Mouse (Mus musculus) CD4-positive helper T cell, adult 2 months (primary cell): Measurements from ENCODE around the gene Sepsecs.
"Not testable (repeated sequence)": the region's sequence is repeated elsewhere in the genome, so short reads cannot be mapped to it uniquely, and the experiment has no call there.

Experiments
- DNase-seq: peaks from one replicate; pipeline ENCODE4 v3.0.0-alpha.2; 2012; ENCODE audit warnings: low read depth, missing footprints, low spot score

Gene Sepsecs

GRCm38 (mm10) chr5:52669426-52670191 is at the start of gene Sepsecs:
Sepsecs (minus strand) TSS chr5:52669708.
- peak; percentile 90 for DNase-seq

DNA sequence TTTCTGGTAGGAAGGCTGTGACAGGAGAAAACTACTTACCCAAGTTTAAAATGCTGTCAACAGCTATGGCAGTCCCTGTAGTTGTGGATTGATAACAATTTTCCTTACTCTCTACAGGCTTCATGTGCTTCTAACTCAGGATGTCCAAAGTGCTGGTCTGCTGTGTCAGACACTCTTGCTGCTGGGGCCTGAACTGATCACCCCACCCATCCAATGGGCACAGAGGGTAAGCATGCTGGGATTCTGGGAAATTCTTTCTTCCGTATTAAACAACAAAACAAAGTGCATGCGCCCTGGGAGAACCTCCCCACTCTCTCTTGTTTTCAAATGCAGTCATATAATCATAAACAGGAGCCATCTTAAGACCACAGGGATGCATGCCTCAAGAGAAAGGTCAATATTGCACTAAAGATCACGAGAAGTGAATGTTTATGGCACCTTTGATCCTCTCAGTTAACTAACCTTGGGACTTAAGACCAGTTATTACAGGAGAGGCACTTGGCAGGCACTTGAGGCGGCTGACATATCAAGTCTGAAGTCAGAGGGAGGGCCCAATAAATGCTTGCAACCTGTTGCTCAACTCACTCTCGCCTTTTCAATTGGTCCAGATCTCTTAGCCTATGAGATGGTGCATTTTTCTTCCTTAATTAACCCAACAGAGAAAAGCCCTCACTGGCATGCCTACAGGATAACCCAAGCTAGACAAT is 47.4 kb upstream of the Sepsecs start:
- no peak for DNase-seq

DNA sequence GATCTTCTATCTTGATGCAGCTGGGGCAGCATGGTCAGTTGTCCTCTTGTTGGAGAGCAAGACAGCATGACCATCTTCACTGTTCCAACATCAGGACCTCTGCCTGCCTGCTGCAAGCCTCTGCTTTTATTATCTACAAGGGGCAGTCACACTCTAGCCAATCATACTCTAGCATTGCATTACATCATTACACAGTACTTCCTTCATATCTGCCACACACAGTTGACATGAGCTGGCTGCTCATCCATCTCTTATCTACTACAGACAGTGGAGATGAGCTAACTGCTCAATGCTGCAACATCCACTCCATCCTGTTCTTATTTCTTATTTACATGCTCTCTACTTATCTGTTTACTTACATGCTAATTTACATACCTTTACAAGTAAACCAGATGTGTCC is 43.2 kb upstream of the Sepsecs start:
- DNase-seq, result no peak

DNA sequence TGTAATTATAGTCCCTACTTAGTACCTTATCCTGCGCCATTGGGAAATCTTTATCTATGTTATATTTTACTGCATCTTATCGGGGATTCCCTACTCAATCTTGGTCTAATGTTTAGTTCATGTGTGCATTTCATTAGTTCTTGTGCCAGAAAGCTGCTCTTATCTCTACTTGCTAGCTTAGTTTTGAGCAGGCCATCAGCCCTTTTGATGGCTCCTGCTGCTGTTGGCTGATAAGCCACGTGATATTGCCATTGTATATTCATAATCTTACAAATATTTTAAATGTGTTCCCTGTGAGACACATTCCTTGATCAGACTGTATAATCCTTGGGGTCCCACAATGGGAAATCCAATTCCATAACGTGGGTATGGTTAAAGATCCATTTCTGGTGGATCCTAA is 35.1 kb upstream of the Sepsecs start:
- DNase-seq, result no peak

DNA sequence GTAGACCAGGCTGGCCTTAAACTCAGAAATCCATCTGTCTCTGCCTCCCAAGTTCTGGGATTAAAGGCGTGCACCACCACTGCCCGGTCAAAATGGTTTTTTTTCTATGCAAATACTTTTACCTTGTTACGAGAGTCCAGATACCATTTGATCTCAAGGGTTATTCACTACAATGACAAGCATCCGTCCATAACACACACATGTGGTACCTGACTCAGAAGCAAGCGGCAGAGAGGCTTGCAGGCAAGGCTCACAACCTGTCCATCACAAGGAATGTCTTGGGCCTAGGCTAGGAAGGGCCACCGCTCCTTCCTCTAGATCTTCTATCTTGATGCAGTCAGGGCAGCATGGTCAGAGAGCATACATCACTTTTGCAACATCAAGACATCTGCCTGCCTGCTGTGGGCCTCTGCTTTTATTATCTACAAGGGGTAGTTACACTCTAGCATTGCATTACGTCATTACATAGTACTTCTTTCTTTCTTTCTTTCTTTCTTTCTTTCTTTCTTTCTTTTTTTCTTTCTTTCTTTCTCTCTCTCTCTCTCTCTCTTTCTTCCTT is 28.5 kb upstream of the Sepsecs start:
- not testable (repeated sequence) for DNase-seq

DNA sequence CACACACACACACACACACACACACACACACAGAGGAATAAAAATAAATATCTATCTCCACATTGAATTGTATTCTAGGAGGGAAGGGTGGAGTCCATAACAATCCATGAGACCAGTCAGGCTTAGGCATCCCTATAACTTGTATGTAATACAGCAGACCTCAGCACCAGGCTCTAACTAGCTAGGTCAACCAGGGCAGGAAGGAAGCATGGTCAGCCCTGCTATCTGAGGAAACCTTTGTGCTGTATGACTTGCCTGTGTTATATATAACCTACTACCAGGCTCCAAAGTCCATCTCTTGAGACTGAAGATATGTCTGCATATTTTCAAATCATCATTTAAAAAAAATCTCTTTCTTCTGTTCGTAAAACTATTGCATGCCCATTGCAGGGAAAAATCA is 27.8 kb upstream of the Sepsecs start:
- DNase-seq, result no peak

DNA sequence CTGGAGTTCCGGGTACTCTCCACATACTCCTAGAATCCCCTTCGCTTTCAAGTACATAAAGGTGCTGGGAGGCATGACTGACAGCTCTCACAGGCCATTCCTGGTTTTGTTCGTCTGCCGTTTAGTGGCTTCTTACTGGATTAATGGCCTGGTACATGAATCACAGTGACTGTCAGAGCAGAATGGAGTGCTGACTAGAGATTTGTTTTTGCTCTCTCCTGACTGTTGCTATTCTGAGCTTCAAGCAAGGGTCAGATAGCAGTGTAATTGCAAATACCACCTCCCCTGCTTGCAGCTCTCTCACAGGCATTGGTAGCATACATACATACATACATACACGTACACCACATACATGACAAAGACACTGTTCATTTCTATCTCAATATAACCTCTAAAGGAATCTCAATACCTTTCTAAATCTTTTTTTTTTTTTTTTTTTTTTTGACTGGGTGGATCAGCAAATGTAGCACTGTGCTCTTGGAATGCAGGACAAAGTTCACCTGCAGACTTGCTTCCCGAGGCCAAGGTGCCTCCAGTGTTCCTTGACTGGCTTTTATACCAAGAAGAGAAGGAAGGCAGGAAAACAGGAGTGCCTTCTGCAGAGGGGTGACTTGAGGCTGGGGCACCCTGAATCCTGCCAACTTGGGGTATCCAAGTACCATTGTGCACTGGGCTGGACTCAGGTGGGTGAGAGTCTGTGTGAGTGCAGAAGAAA is 18.4 kb upstream of the Sepsecs start:
- no peak for DNase-seq

GRCm38 (mm10) chr5:52681111-52681510 is 11.6 kb upstream of the Sepsecs start:
- no peak for DNase-seq

DNA sequence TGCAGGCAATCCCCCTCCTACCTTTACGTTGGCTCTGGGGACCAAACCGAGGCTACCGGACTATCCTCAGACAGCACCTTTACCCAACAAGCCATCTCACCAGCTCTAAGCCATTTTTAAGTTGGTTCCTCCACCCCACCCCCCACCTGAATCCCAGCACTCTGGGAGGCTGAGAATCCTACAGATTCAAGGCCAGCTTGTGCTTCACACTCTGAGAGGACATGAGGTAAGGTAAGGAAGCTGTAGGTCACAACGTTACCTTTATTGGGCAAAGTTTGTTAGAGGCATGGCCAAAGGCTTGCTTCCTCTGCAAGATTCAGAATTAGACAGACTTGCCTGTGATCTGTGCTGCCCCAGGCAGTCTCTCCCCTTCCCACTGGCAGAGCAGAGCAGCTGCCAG is 10.7 kb upstream of the Sepsecs start:
- DNase-seq, result no peak

- DNase-seq, result no peak
These were observed 9.1 kb upstream of the Sepsecs start for GRCm38 (mm10) chr5:52678498-52679070.

DNA sequence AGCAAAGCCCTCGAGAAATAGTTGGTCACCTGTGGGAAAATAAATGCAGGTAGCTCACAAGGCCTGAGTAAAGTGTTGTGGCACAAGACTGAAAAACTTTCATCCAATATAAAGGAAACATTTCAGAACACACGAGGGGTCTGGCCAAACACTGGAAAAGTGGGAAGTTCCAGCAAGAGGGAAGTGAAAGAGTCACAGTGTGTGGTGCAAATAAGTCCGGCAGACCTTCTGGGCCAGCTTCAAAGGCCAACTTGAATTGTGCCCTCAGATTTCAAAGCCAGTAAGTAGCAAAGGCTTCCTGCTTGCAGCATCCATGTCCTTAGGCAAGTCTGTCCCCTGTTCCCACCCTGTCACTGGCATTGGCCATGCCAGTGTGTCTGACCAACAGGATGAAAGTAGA is 7.6 kb upstream of the Sepsecs start:
- DNase-seq, result no peak

GRCm38 (mm10) chr5:52674384-52675069 is 5.0 kb upstream of the Sepsecs start:
- DNase-seq, result no peak

GRCm38 (mm10) chr5:52673341-52673740 is 3.8 kb upstream of the Sepsecs start:
- no peak for DNase-seq

DNA sequence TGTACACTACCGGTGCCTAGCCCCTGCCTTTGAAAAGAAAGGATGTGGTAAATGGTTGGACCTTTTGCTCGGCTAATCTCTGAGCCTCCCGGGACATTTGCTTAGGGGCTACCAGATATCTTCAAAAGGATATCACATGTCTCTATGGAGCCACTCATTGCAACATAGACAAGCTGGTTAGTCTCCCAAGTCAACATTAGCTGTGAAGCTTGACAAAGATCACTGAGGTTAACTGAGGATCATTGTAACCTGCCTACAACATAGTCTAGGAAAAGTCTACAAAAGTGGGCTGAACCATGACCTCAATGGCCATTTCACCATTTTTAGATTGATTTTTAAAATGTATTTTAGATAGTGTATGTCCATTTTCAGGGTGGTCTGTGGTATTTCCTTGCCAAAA is 1.2 kb upstream of the Sepsecs start:
- DNase-seq, result no peak

DNA sequence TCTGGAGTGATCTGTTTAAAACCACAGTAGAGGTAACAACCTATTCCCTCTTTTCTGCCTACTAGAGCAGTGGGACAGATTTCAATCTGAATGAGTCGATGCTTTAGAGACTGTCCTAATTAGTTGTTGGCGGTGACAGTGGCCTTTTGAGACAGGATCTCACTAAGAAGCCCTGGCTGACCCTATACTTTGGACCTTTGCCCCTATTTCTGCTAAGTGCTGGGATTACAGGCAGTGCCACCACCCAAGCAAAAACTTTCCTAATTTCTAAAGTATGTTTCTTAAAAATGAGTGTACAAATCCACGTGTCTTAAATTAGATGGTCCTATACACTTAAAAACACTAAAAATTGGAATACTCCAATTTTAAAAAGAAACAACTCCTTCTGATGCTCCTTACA is 2.7 kb downstream of the Sepsecs start:
- no peak for DNase-seq

- DNase-seq, result peak; percentile 19
These were observed 11.6 kb downstream of the Sepsecs start for GRCm38 (mm10) chr5:52657957-52658356.

- no peak for DNase-seq
These were observed 12.2 kb downstream of the Sepsecs start for GRCm38 (mm10) chr5:52657336-52657735.

DNA sequence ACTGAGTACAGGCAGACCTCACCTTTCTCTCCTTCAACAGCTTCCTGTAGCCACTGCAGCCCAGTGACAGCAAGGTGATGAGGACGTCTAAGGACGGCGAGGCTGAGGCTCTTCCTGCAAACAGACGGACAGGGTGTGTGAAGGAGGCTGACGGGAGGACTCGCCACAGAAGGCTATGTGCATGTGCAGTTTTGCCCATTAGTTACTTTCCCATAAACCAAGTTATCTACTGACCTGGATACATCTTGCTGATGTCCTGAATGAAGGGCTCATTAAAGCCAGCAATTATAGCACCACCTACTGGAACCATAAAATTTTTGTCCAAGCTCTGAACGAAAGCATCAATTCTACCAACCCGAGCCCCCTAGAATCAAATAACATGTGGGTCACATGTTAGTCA is 13.5 kb downstream of the Sepsecs start:
- no peak for DNase-seq

DNA sequence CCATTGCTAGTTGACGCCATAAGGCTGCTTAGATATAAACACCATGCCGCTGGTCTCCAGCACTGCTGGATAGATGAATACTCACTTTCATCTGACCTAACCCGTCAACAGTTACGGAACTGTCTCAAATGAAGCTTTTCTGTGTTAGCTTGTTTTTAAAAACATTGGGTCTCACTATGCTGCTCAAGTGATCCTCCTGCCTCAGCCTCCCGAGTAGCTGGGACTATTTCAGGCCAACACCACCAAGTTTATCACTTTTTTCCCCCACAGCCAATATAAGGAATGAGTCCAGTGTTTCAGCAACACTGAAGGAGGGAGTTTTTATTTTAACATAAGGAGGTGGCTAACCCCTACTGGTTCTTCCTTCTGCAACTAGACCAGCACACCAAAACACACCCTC is 14.5 kb downstream of the Sepsecs start:
- no peak for DNase-seq

DNA sequence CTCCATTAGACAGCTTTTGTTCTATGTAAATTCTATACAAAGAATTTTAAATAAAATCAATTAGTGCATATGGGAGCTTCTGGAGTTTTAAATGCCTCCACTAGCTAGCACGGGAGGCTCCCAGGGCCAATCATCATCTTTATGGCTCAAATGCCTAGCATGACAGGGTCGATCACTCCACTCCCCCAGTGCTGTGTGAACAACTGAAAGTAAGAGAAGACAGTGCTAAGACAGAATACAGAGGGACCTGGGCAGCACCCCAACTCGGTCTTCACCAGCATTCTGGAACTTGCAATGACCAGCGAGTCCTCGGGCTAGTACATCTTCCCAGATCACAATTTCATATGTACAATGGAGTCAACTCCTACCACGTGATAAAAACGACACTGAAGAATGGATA is 16.9 kb downstream of the Sepsecs start:
- DNase-seq, result no peak

DNA sequence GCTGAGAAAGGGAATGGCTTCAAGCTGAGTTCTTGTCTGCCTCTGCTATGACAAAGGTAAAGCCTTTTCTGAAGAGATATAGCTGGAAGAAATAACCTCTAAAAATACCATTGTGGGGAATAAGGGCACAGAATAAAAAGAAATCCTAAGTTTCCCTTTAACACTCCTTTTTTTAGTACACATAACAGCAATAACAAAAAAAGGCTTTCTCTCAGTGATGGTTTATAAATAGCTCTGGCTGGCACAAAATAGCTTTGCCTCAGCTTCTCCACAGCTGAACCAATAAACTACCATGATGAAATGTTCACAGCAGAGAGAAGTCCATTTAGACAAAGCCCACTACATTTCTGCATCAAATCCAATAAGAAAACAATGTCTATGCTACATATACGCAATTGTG is 17.4 kb downstream of the Sepsecs start:
- no peak for DNase-seq
